Mouse (Mus musculus) Muller cell, postnatal 12 days (primary cell): Measurements from ENCODE around the gene Tent5b.

Source experiments
- DNase-seq: peaks from one replicate; pipeline ENCODE4 v3.0.0-alpha.2; 2015; ENCODE audit errors: inconsistent ontology term

The Tent5b gene

DNA sequence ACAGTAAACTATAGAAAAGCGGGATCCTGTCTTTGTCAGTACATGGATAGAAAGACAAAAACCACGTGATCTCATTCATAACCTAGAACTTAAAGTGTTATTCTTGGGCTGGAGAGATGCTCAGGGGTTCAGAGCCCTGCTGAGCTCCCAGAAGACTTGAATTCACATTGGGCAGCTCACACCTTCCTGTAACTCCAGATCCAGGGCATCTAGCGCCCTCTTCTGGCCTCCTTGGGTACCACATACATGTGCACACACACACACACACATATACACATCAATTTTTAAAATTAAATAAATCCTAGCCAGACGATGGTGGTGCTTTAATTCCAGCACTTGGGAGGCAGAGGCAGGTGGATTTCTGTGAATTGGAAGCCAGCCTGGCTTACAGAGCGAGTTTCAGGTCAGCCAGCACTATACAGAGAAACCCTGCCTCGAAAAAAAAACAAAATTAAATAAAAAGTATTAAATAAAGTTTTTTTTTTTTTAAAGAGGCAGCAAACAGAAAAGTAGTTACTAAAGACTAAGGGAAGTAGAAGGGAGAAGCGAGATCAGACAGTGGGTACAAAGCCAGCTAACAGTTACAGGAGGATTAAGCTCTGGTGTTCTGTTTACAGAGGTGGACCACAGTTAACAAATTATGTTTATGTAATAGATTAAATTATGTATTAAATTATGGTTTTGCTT is 8.7 kb upstream of the Tent5b start:
- DNase-seq: no peak

- DNase-seq: no peak
Observed at GRCm38 (mm10) chr4:133473833-133474232, 6.1 kb upstream of the Tent5b start.

GRCm38 (mm10) chr4:133480185-133480537 is 229 bp downstream of the Tent5b start:
- no peak for DNase-seq

GRCm38 (mm10) chr4:133480754-133481153 is 822 bp downstream of the Tent5b start:
- no peak for DNase-seq

GRCm38 (mm10) chr4:133481488-133481887 is 1.6 kb downstream of the Tent5b start:
- peak; percentile 87 for DNase-seq

DNA sequence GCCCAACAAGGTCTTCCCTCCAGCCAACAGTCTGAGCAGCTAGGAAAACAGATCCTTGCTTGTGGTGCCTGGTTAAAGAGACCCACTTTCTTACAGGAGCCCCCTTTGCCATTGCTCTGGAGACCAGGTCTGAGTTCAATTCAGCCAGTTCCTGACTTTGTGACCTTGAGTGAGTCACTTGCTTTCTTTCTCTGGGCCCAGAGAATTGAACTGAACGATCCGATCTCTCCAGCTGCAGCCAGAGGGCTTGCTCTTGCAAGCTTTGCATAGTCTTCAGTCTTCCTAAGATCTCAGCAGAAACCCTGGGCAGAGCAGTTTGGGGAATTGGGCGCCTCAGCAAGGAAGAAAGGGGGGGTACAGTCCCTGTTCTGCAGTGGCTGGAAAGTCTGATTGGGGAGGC is 2.5 kb downstream of the Tent5b start:
- no peak for DNase-seq

- peak; percentile 75 for DNase-seq
Observed at GRCm38 (mm10) chr4:133484266-133485025, 4.5 kb downstream of the Tent5b start.

GRCm38 (mm10) chr4:133485691-133486425 is 5.9 kb downstream of the Tent5b start:
- DNase-seq: no peak

GRCm38 (mm10) chr4:133486673-133487357 is 6.9 kb downstream of the Tent5b start:
- no peak for DNase-seq

DNA sequence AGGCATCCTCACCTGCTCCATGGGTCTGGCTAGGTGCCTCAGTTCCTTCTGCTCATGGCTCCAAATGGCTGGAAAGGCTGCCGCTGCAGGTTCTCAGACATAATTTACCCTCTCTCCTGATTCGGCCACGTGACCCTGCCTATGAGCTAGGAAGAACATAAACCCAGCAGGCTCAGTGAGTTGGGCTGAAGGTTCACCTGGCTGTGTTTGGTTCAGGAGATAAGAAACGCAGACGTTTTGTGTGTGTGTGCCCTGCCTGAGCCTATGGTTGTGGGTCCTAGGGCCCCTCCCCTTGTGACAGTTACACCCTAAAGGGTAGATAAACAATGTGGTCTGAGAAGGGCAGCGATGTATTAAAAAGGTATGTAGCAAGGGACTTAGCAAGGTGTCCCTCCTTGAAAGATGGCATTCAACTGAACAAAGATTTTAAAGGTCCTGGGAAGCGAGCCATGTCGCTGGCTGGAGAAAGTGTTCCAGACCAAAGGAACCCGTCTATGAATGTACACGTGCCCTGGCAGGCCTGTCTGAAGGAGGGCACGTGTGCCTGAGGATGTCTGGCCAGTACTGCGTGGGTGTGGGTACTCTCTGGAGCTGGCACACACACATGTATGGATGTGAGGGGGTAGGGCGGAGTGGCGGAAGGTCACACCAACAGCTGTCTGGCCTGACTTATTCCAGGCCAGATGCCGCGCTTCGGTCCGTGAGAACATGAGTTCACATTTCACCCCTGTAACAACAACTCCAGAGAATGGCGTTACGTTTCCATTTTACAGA is 8.9 kb downstream of the Tent5b start:
- DNase-seq: no peak

DNA sequence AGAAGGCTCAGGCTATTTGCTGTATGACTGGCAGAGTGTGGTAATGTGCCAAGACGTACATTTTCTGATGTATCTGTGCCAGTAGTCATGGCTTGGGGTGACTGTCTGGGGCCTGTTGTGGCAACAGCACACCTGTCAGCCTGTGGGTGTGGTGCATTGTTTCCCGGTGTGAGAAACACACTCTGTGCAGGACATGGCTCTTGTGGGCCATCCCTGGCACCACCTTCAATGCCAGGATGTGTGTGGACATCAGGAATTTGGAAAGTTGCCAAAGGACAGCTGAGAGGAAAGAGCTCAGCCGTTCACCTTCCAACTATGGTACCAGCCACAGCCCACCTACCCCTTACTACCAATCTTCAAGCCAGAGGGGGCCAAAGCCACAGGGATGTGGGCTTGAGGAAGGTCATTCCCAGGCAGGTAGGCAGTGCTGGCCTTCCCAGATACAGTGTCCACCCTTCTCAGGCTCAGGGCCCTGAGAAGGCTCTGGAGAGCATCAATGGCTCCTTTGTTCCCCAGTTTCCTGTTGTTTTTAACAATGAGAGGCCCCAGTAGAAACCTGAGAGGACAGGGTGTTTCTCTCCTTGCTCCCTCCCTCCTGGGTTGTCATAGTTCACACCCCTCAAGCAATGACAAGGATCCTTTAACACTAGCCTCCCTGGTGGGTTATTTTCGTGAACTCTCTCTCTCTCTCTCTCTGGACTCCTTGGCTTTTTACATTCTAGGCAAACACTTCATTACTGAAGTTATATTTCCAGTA is 9.7 kb downstream of the Tent5b start:
- peak; percentile 87 for DNase-seq

DNA sequence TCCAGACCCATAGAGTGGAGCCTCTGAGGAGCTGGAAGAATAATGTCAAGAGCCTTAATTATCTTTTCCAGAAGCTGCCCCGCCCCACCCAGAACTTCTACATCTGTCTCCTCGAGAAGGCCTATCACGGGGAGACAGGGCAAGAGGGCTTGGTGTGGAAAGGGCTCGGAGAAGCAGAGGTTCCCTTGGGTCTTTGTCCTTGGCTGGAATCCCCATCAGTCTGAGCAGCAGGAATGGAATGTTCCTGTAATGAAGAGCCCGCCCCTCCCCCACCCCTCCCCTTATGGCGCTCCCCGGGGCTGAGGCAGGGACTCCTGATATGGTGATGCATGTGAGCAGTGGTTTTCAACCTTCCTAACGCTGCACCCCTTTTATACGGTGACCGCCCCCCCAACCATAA is 11.9 kb downstream of the Tent5b start:
- peak; percentile 86 for DNase-seq

GRCm38 (mm10) chr4:133493895-133494294 is 14.0 kb downstream of the Tent5b start:
- no peak for DNase-seq

- peak; percentile 92 for DNase-seq
Observed at GRCm38 (mm10) chr4:133494432-133494831, 14.5 kb downstream of the Tent5b start.

DNA sequence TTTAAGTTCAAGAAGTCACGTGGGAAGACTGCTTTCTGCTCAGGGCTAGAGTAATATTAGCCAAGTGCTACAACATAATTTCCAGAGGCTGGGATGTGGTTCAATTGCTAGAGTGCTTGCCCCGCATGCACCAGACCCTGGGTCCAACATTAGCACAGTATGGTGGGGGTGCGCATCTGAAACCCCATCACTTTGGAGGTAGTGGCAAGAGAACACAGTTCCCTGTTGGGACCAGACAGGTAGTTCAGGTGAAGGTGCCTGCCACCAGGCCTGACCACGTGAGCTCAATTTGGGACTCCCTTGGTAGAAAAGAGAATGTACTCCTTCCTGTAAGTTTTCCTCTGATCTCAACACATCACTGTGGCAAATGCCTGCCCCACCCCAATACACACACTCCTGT is 14.9 kb downstream of the Tent5b start:
- no peak for DNase-seq

DNA sequence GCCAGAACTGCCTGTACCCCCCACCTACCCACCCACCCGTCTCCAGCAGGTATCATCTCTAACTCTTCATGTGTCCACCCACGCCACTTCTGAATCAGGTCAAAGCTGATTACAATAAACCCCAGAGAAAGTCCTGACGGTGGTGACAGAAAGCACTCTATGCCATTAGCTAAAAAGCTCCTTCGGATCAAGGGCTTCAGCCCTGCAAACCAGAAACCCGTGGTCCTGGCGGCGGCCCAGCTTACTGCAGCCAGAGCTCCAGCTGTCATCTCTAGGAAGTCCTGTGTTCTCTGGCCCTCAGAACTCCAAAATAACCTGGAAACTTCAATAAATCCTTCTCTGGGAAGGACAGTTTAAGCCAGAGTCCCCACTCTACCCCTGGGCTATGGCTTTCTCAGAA is 15.8 kb downstream of the Tent5b start:
- no peak for DNase-seq

- no peak for DNase-seq
Observed at GRCm38 (mm10) chr4:133496738-133497445, 17.0 kb downstream of the Tent5b start.

GRCm38 (mm10) chr4:133497461-133498159 is 17.7 kb downstream of the Tent5b start:
- no peak for DNase-seq

DNA sequence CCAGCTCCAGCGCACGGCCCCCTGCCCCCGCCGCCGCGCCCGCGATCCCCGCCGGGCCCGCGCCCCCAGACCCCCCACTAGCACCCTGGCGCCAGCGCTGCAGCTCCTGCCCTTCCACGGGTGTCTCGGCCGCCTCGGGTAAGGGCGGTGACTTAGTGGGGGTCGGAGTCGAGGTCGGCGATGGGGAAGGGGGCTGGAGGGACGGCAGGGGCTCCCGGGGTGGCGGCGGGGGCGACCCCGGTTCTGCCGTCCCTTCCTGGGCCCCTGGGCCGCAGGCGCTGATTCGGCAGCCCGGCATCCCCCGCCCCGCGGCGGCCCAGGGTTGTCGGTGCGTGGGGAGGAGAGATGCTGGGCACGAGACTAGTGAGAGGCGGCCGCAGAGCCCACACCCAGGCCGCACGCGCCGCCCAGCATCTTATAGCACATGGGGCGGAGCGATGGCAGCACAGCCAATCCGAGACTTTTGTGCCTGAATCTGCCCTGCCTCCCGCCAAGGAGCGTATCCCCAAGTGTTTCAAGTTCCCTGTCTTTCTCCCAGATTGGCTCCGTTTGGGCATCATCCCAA is 18.3 kb downstream of the Tent5b start, which contains the start of gene Trnp1:
Gene Trnp1, minus strand, starts transcription at position 391 of the 565 bp plus-strand sequence.
- DNase-seq: peak; percentile 81
